Mouse (Mus musculus): Measurements from ENCODE around the gene Ppp1ca. TPM values are rescaled to one million over a fixed set of nuclear protein-coding genes. Genes with fewer than 3 reads are reported as not detected.
A peak's percentile ranks its signal among the peaks of the same experiment; 100 is the strongest.

The Ppp1ca gene
- polyA plus RNA-seq, 1 experiment from 2014 or later: 425 TPM

DNA sequence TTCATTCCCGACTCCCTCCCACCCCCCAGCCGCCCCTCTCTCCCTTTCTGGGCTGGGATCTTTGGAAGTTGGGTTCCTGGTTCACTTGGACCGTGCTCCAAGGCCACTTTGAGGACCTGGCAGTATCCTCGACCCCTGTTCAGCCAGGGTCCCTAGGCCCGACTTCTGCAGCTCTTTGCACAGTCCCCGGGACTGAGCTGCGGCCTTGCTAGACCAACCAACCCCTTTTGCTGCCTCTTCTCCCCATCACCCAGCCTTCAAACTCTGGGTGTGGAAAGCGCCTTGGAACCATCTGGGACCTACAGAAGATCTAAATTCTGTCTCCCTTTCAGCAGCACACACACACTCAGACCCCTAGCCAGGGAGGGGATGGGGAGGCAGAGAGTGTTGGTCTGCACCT lies 43.0 kb upstream of the Ppp1ca start:
- peak overlapping the region; percentile 86 for H3K9ac ChIP-seq
- H3K4me2 ChIP-seq: peak overlapping the region; percentile 85
- H3K36me3 ChIP-seq (replicated peaks): peaks cover 37% of the 10 kb centered on the region
- peak overlapping the region; percentile 79 for H3K4me3 ChIP-seq (replicated peaks)
- no peaks in the 10 kb centered on the region for H3K27me3 ChIP-seq
- WGBS (ENCODE audit: insufficient replicate concordance): 0% methylated on average over 8 of the region's 8 CpGs
- no peaks in the 10 kb centered on the region for H3K9me3 ChIP-seq (replicated peaks)
- ATAC-seq (ENCODE audit: insufficient read depth): peak; percentile 25
- peak overlapping the region; percentile 79 for H3K27ac ChIP-seq (replicated peaks)
- peaks cover 55% of the 10 kb centered on the region for H3K4me1 ChIP-seq (replicated peaks)

DNA sequence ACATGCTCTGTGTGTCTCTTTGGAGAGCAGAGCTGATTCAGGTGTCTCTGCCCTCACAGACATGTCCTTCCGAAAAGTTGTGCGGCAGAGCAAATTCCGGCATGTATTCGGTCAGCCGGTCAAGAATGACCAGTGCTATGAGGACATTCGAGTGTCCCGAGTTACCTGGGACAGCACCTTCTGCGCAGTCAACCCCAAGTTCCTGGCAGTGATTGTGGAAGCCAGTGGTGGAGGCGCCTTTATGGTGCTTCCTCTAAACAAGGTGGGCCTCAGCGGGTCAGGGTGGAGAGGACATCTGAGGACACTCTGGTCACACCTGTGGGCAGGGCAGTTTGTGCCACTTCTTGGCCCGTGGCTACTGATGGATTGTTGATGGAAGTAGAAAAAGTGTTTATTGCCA lies 42.6 kb upstream of the Ppp1ca start:
- Histone ChIP-seq H3K9ac (peak overlapping the region; percentile 86), H3K27me3 (no peaks in the 10 kb centered on the region), H3K36me3 (replicated peaks) (peaks cover 37% of the 10 kb centered on the region), H3K4me2 (peak overlapping the region; percentile 85), H3K4me3 (replicated peaks) (peak overlapping the region; percentile 79), H3K4me1 (replicated peaks) (peaks cover 56% of the 10 kb centered on the region), H3K27ac (replicated peaks) (peak overlapping the region; percentile 79), H3K9me3 (replicated peaks) (no peaks in the 10 kb centered on the region)
- ATAC-seq (ENCODE audit: insufficient read depth): no peak
- 64% methylated on average over 11 of the region's 11 CpGs for WGBS (ENCODE audit: insufficient replicate concordance)

DNA sequence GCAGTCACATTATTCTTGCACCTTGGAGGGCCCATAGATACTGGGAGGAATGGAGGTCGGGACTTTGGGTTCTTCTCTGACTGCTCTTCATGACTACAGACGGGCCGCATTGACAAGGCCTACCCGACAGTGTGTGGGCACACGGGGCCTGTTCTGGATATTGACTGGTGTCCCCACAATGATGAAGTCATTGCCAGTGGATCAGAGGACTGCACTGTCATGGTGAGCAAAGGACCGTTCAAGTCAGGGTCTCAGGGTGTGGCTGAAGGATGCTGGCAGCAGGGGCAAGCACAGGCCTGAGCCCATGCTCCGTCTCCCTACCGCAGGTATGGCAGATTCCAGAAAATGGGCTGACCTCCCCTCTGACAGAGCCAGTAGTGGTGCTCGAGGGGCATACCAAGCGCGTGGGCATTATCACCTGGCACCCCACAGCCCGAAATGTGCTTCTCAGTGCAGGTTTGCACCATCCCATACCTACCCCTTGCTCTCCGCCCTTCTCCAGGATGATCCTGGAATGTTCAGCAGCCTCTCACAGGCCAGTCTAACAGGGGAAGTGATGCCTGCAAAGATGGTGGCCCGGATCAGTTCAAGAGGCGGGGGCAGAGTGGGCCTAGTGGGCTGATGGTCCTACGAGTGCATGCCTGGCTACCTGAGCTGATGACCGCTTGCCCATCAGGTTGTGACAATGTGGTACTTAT lies 42.0 kb upstream of the Ppp1ca start:
- H3K9ac ChIP-seq: no peak overlapping the region

DNA sequence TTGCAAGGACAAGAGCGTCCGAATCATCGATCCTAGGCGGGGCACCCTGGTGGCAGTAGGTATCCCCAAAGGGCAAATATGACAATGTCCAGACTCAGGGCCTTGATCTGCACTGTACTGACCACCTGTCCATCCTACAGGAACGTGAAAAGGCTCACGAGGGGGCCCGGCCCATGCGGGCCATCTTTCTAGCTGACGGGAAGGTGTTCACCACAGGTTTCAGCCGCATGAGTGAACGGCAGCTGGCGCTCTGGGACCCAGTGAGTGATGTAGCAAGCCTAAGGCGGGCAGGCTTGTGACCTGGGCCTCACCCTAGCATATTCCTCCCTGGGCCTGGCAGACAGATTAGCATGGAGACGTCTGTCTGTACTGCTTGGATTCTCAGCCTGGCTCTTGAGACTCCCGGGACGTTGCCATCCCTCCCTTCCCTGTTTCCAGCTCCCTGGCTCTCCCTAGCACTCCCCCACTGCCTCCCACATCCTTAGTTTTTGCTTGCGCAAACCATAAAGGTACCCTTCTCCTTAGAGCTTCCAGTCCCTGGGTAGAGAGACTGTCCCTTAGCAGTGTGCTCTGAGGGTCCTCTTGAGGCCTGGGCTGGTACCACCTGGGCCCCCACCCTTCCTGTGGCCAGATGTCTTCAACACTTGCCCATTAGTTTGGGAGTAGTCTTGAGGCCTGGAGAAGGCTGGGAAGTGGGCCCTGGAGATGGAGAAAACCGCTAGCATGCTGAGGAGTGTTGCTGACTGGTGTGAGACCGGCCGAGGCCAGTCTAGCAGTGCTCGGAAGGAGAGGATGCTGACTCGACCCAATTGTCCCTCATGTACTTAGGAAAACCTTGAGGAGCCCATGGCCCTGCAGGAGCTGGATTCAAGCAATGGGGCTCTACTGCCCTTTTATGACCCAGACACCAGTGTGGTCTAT lies 41.0 kb upstream of the Ppp1ca start:
- ATAC-seq (ENCODE audit: insufficient read depth): no peak
- Histone ChIP-seq H3K27me3 (no peaks in the 10 kb centered on the region), H3K9me3 (replicated peaks) (no peaks in the 10 kb centered on the region)

More for the DNA sequence above, 42.0 kb upstream of the Ppp1ca start:
- H3K27me3 ChIP-seq: no peaks in the 10 kb centered on the region
- 86% methylated on average over 17 of the region's 17 CpGs for WGBS (ENCODE audit: insufficient replicate concordance)
- no peaks in the 10 kb centered on the region for H3K9me3 ChIP-seq (replicated peaks)
- H3K4me1 ChIP-seq (replicated peaks): peaks cover 57% of the 10 kb centered on the region
- no peak overlapping the region; the same call in 1 of the 2 replicates for H3K27ac ChIP-seq (replicated peaks)
- ATAC-seq (ENCODE audit: insufficient read depth): no peak
- peaks cover 37% of the 10 kb centered on the region for H3K36me3 ChIP-seq (replicated peaks)
- peak overlapping the region; percentile 85 for H3K4me2 ChIP-seq
- H3K4me3 ChIP-seq (replicated peaks): no peak overlapping the region; the same call in 1 of the 2 replicates

DNA sequence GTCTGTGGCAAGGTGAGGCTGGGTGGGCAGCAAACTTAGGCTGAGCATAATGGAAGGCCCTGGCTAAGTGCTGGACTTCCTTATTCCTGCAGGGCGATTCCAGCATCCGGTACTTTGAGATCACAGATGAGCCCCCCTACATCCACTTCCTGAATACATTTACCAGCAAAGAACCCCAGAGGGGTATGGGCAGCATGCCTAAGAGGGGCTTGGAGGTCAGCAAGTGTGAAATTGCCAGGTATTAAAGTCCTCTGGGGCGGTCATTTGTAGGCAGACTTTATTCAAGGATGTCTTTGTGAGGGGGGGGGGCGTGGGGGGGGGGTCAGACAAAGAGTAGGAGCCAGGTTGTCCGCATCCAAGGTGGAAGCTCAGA lies 40.4 kb upstream of the Ppp1ca start:
- Histone ChIP-seq H3K4me3 (replicated peaks) (no peak overlapping the region), H3K36me3 (replicated peaks) (peaks cover 49% of the 10 kb centered on the region), H3K9ac (no peak overlapping the region), H3K27me3 (no peaks in the 10 kb centered on the region), H3K9me3 (replicated peaks) (no peaks in the 10 kb centered on the region), H3K27ac (replicated peaks) (no peak overlapping the region), H3K4me2 (no peak overlapping the region), H3K4me1 (replicated peaks) (peaks cover 64% of the 10 kb centered on the region)
- no peak for ATAC-seq (ENCODE audit: insufficient read depth)
- WGBS (ENCODE audit: insufficient replicate concordance): 68% methylated on average over 5 of the region's 5 CpGs

More for the DNA sequence above, 41.0 kb upstream of the Ppp1ca start:
- 84% methylated on average over 22 of the region's 22 CpGs for WGBS (ENCODE audit: insufficient replicate concordance)
- Histone ChIP-seq H3K4me3 (replicated peaks) (no peak overlapping the region), H3K4me2 (no peak overlapping the region), H3K9ac (no peak overlapping the region), H3K4me1 (replicated peaks) (peaks cover 63% of the 10 kb centered on the region), H3K36me3 (replicated peaks) (peaks cover 43% of the 10 kb centered on the region), H3K27ac (replicated peaks) (no peak overlapping the region; the same call in 1 of the 2 replicates)

DNA sequence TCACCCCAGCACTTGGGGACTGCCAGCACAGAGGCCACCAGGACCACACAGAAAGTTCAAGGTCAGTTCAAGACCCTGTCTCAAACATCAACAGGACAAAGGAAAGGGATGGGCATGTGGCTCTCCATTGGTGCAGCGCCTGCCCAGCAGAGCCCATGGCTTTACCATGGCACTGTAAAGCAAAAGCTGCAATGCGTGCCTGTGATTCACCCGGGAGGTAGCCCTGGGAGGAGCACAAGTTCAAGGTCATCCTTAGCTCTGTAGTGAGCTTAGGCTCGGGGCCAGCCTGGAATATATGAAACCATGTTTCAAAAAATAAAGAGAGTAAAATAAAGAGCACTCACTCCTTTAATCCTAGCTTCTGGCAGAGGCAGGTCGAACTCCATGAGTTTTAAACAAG lies 40.0 kb upstream of the Ppp1ca start:
- H3K27me3 ChIP-seq: no peaks in the 10 kb centered on the region
- peaks cover 60% of the 10 kb centered on the region for H3K4me1 ChIP-seq (replicated peaks)
- 71% methylated on average over 5 of the region's 5 CpGs for WGBS (ENCODE audit: insufficient replicate concordance)

DNA sequence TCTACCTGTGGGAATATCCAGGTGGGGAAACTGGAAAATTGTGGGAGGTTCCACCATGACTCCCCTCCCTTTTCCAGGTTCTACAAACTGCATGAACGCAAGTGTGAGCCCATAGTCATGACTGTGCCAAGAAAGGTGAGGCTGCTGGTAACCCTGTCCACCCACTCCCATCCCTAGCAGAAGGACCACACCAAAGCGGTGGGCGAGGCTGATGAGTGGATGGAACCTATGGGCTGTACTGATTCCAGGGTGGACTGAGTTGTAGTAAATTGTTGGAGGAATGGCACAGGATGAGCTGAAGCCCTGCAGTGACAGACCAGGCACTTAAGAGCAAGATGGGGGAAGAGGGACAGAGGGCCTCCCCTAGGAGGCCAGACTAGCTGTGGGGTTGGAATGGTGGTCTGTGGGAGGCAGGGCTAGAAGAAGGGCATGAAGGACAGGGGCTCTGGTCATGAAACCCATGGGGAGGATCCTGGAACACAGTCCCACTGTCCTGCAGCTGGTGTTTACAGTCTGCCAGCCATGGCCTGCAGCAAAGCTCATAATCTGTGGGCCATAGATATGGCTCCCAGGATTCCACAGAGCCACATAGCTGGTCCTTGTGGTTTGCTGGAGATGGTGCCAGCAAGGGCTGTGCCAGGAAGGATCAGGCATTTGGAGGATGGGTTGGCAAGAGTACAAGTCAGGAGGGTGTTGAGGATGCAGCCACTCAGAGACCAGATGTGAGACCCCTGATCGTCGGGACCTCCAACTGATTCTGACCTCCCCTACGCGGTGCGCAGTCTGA lies 39.2 kb upstream of the Ppp1ca start:
- Histone ChIP-seq H3K27ac (replicated peaks) (no peak overlapping the region), H3K9me3 (replicated peaks) (no peaks in the 10 kb centered on the region), H3K9ac (no peak overlapping the region), H3K4me3 (replicated peaks) (no peak overlapping the region), H3K4me1 (replicated peaks) (peaks cover 53% of the 10 kb centered on the region), H3K36me3 (replicated peaks) (peaks cover 61% of the 10 kb centered on the region), H3K4me2 (no peak overlapping the region), H3K27me3 (no peaks in the 10 kb centered on the region)
- no peak for ATAC-seq (ENCODE audit: insufficient read depth)
- WGBS (ENCODE audit: insufficient replicate concordance): 83% methylated on average over 8 of the region's 8 CpGs

More for the DNA sequence above, 40.0 kb upstream of the Ppp1ca start:
- H3K27ac ChIP-seq (replicated peaks): no peak overlapping the region
- no peak overlapping the region for H3K4me3 ChIP-seq (replicated peaks)
- H3K36me3 ChIP-seq (replicated peaks): peaks cover 53% of the 10 kb centered on the region
- ATAC-seq (ENCODE audit: insufficient read depth): no peak
- no peaks in the 10 kb centered on the region for H3K9me3 ChIP-seq (replicated peaks)
- H3K4me2 ChIP-seq: no peak overlapping the region
- H3K9ac ChIP-seq: no peak overlapping the region

DNA sequence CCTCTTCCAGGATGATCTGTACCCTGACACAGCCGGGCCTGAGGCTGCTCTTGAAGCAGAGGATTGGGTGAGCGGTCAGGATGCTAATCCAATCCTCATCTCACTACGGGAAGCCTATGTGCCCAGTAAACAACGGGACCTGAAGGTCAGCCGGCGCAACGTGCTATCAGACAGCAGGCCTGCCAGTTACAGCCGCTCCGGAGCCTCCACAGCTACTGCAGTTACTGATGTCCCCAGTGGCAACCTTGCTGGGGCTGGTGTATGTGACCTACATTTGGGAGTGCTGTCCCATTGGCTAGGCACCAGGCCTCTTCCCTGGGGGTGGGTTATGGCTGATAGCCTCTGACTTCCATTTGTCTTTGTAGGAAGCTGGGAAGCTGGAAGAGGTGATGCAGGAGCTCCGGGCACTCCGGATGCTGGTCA lies 38.6 kb upstream of the Ppp1ca start, which contains the start of gene Ptprcap:
TSS of gene Ptprcap (plus strand) at position 373 of the 423 bp plus-strand sequence.
- H3K9ac ChIP-seq: no peak within 1 kb of the TSS
- WGBS (ENCODE audit: insufficient replicate concordance): 80% methylated on average over 11 of the region's 11 CpGs
- ATAC-seq (ENCODE audit: insufficient read depth): no peak
- no peaks in the 10 kb centered on the region for H3K9me3 ChIP-seq (replicated peaks)
- H3K36me3 ChIP-seq (replicated peaks): peaks cover 67% of the 10 kb centered on the region
- H3K4me3 ChIP-seq (replicated peaks): no peak within 1 kb of the TSS
- peak within 1 kb of the TSS; percentile 37 for H3K4me2 ChIP-seq
- no peaks in the 10 kb centered on the region for H3K27me3 ChIP-seq
- H3K4me1 ChIP-seq (replicated peaks): peaks cover 47% of the 10 kb centered on the region
- H3K27ac ChIP-seq (replicated peaks): peak within 1 kb of the TSS; percentile 20; the same call in 1 of the 2 replicates

DNA sequence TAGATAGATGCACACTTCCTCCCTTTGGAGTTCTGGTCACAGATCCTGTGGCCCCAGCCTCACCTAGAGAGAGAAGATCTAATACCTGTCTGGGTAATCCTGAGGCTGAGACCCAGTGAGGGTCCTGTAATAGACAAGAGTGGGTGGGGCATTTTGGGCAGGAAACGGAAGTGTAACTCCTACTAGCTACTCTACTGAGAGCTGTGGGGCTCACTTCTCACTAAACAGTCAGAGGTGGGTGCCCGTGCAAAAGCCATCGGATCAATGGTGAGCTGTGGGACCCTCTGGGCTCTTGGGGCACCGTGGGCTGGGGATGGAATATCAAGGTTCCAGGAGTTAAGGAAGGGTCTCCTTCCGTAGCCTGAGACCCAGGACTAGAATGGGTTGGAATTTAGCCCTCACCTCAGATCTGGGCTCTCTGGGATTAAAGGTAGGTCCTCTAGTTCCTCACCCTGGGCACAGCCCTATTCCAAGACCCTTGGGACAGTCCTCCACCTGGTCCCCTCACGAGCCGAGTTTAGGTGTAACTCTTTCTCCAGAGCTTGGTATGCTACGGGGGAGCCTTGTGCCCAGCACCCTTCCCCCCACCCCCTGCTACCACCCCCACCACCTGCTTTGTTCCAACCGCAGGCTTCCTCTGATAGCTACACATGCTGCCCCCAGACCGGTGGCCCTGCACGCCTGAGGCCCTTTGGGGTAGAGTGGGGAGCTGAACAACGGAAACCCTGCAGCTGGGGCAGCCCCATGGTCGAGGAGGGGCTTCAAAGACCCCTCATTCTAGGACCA lies 37.2 kb upstream of the Ppp1ca start:
- Histone ChIP-seq H3K4me3 (replicated peaks) (peak overlapping the region; percentile 22; the same call in 1 of the 2 replicates), H3K9ac (0 out of 2 replicates have a peak overlapping the region, but pooled peaks have one; percentile 15), H3K27me3 (no peaks in the 10 kb centered on the region), H3K27ac (replicated peaks) (peak overlapping the region; percentile 22; the same call in 1 of the 2 replicates), H3K4me2 (peak overlapping the region; percentile 37), H3K4me1 (replicated peaks) (peaks cover 34% of the 10 kb centered on the region), H3K36me3 (replicated peaks) (peaks cover 81% of the 10 kb centered on the region), H3K9me3 (replicated peaks) (no peaks in the 10 kb centered on the region)
- 16% methylated on average over 13 of the region's 13 CpGs for WGBS (ENCODE audit: insufficient replicate concordance)
- no peak for ATAC-seq (ENCODE audit: insufficient read depth)

Measured in liver, embryonic 15.5 days (tissue).